Mouse (Mus musculus) brain, embryonic 18.5 days (tissue): Measurements from ENCODE around the gene Myh9.
A peak's percentile ranks its signal among the peaks of the same experiment; 100 is the strongest.
"Not testable (repeated sequence)": the region's sequence is repeated elsewhere in the genome, so short reads cannot be mapped to it uniquely, and the experiment has no call there.

Experiments used
- DNase-seq: peaks from one replicate; pipeline ENCODE4 v3.0.0-alpha.2; 2012; ENCODE audit warnings: low read depth, low spot score

The Myh9 gene

DNA sequence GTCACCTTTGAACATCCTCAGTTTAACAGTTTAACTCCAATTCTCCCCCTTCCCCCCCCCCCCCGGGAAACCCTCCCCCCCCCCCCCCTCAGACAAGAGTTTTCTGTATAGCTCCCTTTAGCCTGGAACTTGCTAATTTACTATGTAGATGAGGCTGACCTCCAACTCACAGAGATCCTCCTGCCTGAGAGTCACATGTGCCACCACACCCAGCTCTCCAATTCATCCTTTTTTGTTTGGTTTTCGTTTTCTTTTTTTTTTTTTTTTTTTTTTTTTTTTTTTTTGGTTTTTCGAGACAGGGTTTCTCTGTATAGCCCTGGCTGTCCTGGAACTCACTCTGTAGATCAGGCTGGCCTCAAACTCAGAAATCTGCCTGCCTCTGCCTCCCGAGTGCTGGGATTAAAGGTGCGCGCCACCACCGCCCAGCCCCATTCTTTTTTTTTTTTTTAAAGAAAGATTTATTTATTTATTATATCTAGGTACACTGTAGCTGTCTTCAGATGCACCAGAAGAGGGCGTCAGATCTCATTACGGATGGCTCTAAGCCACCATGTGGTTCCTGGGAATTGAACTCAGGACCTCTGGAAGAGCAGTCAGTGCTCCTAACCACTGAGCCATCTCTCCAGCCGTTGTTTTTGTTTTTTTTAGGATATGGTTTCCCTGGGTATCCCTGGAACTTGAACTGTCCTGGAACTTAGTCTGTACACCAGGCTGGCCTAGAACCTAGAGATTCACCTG, 25.4 kb upstream of the Myh9 start:
- not testable (repeated sequence) for DNase-seq

DNA sequence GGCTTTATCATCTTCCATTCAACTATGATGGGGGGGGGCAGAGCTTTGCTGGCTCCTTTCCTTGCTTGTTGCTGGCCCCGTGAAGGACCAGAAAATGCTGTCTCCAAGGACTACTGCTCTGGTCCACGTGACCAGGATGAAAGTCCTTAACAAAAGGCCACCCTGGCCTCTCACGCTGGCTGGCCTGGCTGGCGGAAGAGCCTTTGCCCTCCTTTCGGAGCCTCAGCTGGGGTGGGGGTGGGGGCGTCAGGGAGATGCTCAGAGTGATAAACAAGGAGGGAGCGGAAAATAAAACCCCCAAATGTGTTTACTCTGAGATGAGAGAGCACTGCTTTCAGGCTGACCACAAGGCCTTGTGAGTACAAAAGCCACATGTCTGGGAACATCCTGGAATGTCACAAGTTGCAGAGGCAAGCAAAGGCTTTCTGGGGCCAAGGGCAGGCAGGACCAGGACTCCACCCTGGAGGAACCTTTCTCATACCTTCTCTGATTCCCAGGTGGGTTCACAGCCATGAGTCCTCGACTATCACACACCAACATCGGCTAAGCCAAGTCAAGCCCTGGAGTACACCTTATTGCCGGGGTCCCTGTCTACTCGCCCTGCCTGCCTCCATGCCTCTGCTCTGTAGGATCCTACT, 24.7 kb upstream of the Myh9 start:
- no peak for DNase-seq

DNA sequence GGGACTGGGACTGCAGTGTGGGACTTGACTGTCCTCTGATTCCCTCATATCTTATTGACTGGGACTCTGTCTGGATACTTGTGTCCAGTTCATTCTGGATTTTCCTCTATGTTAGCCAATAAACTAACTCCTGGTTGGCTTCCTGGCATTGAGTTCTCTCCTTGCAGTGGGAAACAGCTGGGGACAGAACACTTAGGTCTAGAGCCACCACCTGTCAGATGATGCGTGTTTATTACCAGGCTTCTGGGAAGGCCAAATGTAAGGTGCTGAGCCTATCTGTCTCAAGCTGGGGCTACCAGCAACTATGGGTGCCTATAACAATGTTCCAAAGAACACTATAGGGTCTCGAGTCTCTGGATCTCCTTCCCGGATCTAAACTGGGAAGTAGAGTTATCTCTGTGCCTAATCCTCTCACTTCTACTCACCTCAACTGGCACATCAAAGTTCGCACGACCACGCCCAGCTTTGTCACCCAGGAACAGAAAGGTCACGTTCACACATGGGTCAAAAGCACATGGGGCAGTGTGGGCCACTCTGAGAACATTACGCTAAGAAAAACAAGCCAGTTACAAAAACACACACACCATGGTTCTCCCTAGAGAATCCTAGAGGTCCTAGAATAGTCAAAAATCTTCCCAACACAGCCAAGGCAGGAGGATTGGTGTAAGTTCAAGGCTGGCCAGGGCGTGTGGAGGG, 22.2 kb upstream of the Myh9 start:
- no peak for DNase-seq

DNA sequence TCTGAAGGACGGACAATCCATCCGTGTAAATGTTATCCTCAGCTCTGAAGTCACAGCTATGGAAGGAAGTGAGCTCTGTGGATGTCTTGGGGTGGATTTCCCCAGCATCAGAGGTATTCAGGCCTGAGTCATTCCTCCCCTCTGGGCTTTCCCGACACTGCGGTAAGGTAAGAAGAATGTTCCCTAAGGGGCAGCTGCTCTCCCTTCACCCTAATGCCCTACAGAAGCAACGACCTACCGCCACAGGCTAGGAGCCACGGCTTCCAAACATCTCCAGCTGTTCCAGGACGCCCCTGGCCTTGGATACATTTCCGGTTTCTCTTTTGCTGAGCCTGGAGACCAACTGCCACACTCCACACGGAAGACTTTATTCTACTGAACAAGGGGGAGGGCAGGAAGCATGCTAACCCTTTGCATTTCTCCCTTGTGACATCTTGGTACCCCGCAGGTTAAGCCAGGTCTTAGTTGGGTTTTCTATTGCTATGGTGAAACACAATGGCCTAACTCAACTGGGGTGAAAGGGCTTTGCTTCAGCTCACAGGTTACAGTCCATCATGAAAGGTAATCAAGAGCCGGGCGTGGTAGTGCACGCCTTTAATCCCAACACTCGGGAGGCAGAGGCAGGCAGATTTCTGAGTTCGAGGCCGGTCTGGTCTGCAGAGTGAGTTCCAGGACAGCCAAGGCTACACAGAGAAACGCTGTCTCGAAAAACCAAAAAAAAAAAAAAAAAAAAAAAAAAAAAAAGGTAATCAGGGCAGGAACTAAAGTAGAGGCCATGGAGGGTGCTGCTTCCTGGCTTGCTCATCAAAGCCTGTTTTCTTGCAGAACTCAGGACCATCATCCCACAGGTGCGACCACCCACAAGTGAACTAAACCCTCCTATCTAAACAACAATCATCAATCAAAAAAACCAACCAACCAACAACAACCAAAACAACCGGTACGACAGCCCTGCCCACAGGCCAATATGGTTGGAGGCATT, 21.3 kb upstream of the Myh9 start:
- DNase-seq: no peak

DNA sequence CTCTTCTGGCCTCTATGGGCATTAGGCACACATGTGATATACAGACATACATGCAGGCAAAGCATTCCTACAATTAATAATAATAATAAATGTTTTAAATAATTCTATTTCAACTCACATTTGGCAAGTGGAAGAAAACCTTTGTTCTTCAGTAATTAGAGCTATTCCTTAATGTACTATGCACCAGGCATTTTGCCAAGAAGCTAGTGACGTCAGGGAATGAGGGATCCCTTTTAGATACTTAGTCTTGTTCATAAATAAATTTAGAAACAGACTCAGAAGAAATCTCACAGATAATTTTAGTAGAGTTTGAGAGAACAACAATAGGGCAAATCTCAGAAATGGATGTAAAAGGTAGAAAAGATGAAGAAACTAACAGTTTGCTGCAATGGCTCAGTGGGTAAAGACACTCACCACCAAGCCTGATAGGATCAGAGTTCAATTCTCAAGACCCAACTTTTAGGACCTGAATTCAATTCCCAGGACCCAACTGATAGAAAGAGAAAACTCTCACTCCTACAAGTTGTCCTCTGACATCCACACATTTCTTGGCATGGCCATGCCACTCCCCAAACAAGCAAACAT, 18.2 kb upstream of the Myh9 start:
- no peak for DNase-seq

DNA sequence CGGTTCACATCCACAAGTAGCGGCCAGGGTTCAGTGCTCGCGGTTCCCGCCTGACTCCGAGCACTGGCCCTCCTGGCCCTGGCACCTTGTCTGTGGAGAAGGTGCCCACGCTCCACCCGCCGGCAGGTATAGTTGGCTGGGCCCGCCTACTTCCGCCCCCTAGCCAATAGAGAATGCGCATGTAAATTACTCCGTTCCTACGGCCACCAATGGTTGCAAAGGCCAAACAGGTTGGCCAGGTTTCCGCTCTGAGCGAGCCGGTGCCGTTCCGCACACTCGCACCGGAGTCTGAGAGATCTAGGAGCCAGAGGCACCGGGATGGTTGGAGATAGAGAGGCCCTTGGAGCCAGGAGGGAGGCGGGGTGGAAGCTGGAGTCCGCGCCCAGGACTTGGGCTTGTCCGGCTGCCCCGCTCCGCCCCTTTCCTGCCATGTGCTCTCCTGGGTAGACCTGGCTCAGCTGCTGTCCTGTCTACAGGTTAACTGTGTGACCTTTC, 15.7 kb upstream of the Myh9 start:
- DNase-seq: peak; percentile 39

DNA sequence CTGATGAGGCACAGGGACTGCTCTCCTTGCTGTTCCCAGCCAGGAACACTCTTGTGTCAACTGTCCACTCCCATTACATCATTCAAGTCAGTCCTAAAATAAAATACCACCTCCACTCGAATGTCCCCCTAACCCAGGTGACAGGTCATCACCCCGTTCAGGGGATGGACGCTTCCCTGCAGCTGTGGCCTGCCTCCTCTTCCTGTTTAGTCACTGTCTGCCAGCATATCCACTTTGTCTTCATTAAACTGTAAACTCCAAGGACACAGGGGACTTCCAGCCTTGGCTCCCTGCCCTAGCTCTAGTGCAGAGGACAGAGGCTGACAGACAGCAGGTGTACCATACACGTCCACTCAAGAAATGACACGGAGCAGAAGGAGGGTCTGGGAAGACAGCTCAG, 14.6 kb upstream of the Myh9 start:
- DNase-seq: no peak

DNA sequence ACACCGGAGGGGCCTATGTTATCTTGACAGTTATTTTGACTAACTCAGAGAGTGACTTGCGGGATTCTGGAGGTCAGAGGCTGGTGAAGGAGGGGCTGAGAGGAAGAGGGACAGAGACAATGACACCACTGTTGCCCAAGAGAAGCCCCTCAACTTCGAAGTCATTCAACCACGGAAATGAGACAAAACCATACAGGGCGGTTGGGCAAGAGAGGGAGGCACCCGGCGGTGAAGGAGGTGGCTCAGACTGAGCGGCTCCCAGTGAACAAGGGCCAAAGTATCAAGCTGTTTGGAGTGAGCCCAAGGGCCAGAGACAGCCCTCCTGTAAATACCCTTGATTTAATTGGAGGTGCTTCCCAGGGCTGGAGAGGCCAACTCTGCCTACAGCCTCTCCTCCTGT, 13.3 kb upstream of the Myh9 start:
- no peak for DNase-seq

DNA sequence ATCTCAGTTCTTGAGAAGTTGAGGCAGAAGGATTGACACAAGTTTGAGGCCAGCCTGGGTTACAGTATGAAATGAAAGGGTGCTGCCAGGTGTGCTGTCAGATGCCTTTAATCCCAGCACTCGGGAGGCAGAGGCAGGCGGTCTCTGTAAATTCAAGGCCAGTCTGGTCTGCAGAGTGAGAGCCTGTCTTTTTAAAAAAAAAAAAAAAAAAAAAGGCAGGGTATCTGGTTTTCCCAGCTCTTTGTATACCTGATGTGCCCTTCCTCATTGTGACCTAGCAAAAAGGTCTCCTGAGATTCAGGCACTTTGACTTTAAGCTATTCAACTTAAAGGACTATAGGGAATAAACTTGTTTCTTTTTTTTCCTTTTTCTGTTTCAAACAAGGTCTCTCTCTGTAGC, 10.0 kb upstream of the Myh9 start:
- DNase-seq: no peak

DNA sequence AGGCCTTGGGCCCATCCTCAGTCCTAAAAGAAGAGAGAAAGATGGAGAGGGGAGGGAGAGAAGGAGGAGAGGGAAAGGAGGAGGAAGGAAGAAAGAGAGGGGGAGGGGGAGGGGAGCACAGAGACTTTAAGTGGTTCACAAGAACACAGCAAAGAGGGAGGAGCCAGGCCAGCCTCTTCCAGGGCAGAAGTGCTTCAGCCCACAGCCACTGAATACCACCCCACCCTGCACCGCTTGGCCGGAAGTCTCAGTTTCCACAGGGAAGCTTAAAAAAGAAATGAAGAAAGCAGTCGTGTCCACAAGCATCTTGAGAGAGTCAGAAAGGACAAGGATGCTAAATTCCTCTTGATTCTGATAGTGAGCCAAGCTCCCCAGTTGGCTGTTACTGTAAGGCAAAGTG, 9.2 kb upstream of the Myh9 start:
- DNase-seq: no peak

DNA sequence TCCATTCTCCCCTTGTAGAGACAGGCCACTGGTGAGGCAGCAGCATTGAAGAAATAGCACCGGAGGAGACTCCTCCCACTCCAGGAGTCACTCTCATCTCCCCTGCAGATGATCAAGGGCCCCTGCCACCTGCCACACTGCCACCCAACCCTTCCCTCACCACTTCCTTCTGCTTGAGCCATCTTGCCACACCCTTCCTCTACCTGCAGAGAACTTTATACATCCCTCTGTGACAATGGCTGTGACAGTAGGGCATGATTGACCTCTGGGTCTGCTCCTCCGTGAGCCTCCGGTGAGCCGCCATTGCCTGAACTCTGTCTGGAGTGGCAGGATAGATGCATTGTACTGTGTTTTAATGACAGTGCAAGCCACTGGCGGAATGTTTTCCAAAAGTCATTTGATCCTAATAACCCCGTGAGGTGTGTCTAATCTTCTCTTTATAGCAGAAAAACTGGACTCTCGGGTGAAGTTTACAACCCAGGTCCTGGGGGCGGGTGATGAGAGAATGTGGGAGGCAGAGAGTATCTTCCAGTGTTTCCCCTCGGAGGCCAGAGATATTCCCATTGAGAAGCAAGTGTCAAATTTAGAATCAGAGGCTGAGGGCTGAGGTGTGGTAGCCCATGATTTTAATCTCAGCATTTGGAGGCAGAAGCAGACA, 7.7 kb upstream of the Myh9 start:
- no peak for DNase-seq

DNA sequence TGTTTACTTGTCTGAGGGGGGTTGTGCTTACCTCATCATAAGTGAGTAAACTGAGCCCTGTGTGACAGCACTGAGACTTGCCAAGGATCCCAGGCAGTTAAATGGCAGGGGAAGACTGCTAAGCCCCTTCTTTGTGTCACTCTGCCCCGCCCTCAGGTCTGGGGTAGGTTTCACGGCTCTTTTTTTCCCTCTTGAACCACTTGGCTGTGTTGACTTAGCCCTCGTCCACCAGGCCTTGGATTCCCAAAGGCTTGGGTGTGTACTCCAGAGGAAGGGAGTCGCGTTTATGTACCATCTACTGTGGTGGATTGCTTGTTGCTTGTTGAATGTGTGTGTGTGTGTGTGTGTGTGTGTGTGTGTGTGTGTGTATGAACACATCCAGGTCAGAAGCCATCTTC, 7.1 kb upstream of the Myh9 start:
- DNase-seq: no peak

DNA sequence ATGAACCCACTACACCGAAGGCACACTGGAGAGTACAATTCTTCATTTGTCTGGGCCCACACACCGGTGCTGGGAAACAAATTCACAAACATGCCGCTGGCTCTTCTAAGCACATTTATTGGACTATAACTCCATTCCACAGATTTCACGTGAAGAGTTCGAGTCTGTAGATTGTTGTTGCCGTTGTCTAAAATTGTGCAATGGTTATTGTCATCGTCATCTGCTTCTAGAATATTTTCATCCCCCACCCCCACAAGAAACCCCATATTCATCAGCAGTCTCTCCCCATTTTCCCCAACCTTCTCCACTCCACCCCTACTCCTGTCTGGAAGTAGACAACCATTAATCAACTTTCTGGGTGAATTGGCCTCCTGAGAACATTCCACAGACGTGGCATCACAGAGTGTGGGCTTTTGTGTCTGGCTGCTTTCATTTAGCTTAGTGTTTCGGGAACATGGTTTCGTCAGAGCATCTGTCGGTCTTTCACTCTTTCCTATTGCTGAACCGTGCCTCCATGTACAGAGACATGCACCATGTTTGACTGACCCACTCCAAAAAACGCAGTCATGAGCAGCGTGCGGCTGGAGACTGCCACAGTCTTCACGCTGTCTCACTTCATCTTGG, 6.6 kb upstream of the Myh9 start:
- no peak for DNase-seq

DNA sequence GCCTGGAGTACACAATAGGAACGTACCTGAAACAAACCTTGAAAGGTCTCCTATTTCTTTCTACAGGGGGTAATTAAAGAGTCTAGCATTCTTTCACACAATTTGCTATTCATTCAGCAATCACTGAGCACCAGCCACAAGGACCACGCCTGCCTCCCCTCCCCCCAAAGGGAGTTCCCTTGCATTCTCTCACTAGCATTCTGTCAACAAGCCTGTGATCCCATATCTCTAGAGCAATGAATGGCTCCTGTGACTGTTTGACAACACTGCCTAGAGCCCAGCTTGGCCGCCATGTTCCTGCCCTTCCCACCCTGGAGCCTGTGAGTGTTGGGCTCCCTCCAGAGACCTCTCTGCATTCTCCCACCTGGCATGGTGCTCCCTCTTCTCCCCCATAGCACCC, 5.9 kb upstream of the Myh9 start:
- no peak for DNase-seq

DNA sequence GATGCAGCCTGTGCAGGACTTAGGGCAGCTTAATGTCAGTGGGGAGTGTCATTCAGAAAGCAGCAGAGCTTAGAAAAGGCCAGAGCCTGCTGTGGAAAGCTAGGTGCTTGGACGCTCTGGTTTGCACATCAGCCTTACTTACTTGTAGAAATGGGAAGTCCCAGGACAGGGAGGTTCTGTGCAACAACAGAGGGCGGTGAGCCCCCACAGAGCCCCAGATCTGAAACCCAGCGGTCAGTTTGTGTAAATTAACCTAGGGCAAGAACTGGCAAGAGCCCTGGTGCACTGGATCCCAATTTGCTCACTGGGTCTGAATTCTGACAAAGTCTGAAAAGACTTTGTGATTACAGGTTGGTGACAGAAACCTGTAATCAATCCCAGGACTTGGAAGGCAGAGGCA, 5.1 kb upstream of the Myh9 start:
- DNase-seq: no peak

DNA sequence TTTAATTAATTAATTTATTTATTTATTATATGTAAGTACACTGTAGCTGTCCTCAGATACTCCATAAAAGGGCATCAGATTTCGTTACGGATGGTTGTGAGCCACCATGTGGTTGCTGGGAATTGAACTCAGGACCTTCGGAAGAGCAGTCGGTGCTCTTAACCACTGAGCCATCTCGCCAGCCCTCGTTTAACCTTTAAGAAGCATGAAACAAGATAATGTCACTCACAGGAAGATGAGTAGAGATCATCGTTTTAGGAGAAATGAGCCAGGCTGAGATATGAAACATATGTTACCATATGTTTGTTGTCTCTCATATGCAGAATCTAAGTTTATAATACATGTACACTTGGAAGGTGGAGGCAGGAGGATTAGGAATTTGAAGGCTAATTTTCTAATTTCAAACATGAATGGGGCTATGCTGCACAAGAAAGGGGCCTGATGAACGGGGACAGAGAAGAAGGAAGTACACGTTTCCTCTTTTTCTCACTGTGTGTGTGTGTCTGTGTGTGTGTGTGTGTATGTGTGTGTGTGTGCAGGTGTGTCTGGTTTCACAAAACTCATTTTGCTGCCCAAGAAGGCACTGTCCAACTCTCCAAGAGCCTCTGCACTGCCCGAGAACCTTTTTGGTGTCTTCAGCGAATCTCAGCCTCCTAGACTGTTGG, 4.1 kb upstream of the Myh9 start:
- DNase-seq: not testable (repeated sequence)

DNA sequence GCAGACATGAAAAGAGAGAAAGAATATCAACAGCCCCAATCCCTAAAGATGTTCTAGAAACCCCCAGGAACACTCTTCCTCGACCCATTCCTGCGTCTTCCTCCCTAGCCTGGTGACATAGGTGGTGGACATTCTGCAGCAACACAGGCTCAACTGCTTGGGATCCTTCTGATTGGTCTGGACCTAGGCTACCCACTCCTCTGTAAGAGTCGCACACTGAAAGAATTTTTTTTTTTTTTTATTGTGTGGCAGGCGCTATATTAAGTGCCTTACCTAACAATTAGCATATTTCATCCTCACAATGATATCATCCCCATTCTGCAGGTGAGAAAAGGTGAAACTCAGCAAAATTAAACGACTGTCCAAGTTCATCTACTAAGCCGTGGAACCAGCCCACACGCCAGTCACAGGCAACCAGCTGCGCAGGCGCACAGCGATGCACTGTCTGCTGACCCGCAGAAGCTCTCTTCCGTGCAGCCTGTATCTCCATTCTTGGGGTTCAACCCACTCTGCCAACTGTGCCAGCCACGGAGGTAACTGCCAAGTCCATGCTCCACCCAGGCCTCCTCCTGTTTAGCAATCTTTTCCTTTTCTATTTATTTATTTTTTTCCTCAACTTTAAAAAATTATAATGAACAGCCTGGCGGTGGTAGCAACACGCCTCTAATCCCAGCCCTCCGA, 3.1 kb upstream of the Myh9 start:
- no peak for DNase-seq

DNA sequence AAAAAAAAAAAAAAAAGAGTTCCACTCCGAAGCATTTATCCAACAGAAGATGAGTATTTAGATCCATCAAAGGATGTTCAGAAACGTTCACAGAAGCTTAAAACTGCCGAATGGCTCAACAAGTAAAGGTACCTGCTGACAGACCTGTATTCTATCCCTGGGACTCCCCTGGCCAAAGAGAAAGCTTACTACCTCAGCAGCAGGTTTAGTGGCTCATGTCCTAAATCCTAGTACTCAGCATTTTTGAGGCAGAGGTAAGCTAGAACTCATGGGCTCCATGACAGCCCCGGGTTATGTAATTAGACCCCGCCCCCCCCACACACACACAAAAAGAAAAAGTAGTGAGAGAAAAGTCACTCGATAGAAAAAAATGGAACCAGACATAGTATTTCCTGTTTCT, 2.1 kb upstream of the Myh9 start:
- no peak for DNase-seq

DNA sequence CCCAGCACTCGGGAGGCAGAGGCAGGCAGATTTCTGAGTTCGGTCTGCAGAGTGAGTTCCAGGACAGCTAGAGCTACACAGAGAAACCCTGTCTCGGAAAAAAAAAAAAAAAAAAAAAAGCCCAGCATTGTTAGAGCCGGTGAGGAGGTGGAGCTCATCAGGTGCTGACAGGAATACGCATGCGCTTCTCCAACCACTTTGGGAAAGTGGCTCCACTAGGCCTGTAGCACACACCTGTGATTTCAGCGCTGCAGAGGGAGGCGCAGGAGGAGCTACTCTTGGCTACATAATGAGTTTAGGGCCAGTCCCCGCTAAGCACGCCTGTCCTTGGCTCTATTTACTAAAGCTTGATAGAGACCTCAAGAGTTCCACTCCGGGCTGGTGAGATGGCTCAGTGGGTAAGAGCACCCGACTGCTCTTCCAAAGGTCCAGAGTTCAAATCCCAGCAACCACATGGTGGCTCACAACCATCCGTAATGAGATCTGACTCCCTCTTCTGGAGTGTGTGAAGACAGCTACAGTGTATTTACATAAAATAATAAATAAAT, 1.6 kb upstream of the Myh9 start:
- not testable (repeated sequence) for DNase-seq
